Mouse (Mus musculus) gastrocnemius, adult 8-10 months (tissue): ENCODE measurements around the gene Akr1c18. TPM values are rescaled to one million over a fixed set of nuclear protein-coding genes. Genes with fewer than 3 reads are reported as not detected.

Experiments
- DNase-seq, 2 experiments: peaks; one replicate each; pipeline ENCODE4 v3.0.0; 2022; ENCODE audit warnings: low spot score in 2 of 2
- total RNA-seq, 4 experiments: library from RNA; stranded (reverse); gene quantifications; 2 replicates each; pipeline ENCODE4 v1.2.4; 2022

The Akr1c18 gene
- total RNA-seq, 4 experiments from 2014 or later: 0.22 TPM; not detected in 3

GRCm38 (mm10) chr13:4110281-4111188 lies 39.9 kb downstream of the Akr1c18 start:
- peak; percentile 5 to 8 for DNase-seq

- no peak for DNase-seq
These were observed 47.7 kb downstream of the Akr1c18 start for GRCm38 (mm10) chr13:4102721-4103120.

GRCm38 (mm10) chr13:4101691-4102090 lies 48.8 kb downstream of the Akr1c18 start:
- no peak for DNase-seq

Other genes starting within 250 kb of the Akr1c18 start
- 10 to 100 TPM; 35.0 to 54.8 (median 44.8) TPM for gene Net1, start 232.4 kb downstream of the Akr1c18 start, total RNA-seq
- gene Tubal3, start 232.4 kb downstream of the Akr1c18 start, total RNA-seq: not detected
- not detected for gene Ucn3, start 205.3 kb downstream of the Akr1c18 start, total RNA-seq
- 1 to 10 TPM; 1.4 to 5.5 (median 2.6) TPM for gene Akr1c14, start 101.6 kb downstream of the Akr1c18 start, total RNA-seq
- gene Akr1c13, start 40.5 kb upstream of the Akr1c18 start, total RNA-seq: under 1 TPM in 2 of 4 experiments, not detected in 2; 0.43 to 0.46 TPM
- gene Akr1c19, start 78.0 kb upstream of the Akr1c18 start, total RNA-seq: under 1 TPM in 3 of 4 experiments, not detected in 1; 0.17 to 0.65 (median 0.47) TPM
- gene Akr1c12, start 128.8 kb upstream of the Akr1c18 start, total RNA-seq: not detected